Mouse (Mus musculus) left cerebral cortex, adult 2 months (tissue): ENCODE measurements around the gene Tepp. TPM values are rescaled to one million over a fixed set of nuclear protein-coding genes. Genes with fewer than 3 reads are reported as not detected.

Experiments
- DNase-seq, 2 experiments: peaks; one replicate each; pipeline ENCODE4 v3.0.0; 2021 to 2022; ENCODE audit warnings: low spot score in 2 of 2, mixed read lengths in 1 of 2; ENCODE audit errors: extremely low spot score in 1 of 2
- H3K27ac ChIP-seq: fragments of 200-600 bp; 2 replicates; pipeline ENCODE4 v1.8.1; 2022
- H3K4me3 ChIP-seq: fragments of 200-600 bp; 2 replicates; pipeline ENCODE4 v1.8.1; 2022
- CTCF ChIP-seq: fragments of 200-600 bp; IDR thresholded peaks from 2 replicates; pipeline ENCODE4 v1.8.1; 2022; ENCODE audit warnings: antibody characterized with exemption, mild to moderate bottlenecking, moderate library complexity
- intact Hi-C: fragments of 180-260 bp; cut with DNase I; formaldehyde crosslinking; loops from one replicate; pipeline ENCODE4 v1.15.1; 2025
- total RNA-seq, 2 experiments: library from RNA; stranded (reverse); gene quantifications; 2 replicates each; pipeline ENCODE4 v1.2.3; 2021

Tepp gene
- total RNA-seq, 2 experiments from 2014 or later = not detected

DNA sequence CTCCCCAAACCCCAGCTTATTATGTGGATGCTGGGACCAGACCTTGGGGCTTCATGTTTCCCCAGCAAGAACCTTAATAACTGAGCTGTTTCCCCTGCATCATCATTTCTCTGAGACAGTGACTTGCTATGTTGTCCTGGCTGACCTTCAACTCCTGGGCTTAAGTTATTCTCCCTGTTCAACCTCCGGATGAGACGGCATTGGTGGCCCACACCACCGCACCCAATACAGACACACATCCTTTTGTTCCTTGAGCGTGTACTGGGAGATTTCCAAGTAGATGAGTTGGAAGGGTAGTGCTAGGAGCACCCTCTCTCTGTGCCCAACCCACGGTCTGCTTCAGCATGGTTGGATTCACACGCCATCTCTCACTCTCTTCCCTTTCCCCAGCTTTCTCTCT lies 3.5 kb downstream of the Tepp start:
- intact Hi-C loops = no loop called here

GRCm38 (mm10) chr8:95314707-95315106 lies 4.3 kb downstream of the Tepp start:
- DNase-seq = no peak
- no peak; the same call in 1 of the 2 replicates for TF ChIP-seq CTCF
- intact Hi-C loops = no loop called here
- H3K27ac ChIP-seq = no peak overlapping the region
- H3K4me3 ChIP-seq = no peak overlapping the region

More for the DNA sequence above, 3.5 kb downstream of the Tepp start:
- Histone ChIP-seq H3K4me3 (no peak overlapping the region), H3K27ac (no peak overlapping the region)
- no peak for DNase-seq
- TF ChIP-seq CTCF = no peak

DNA sequence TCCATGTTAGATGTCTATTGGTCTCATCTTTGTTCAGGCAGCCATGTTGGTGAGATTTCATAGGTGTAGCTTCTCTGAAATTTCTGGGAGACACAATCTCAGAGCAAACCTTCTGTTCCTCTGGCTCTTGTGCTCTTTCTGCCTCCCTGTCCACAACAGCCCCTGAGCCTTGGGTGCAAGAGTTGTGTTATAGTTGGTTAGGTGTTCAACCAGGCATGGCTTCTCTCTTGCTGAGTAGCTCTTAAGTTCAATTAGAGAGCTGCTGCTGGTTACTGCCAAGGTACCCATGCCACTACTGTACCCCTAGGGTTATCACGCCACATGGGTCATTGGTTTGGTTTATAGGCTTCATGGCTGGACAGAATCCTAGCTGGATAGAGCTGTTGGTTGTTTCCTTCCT lies 5.0 kb downstream of the Tepp start:
- H3K4me3 ChIP-seq = no peak overlapping the region
- DNase-seq = no peak
- intact Hi-C loops = no loop called here

GRCm38 (mm10) chr8:95320224-95321139 lies 10.1 kb downstream of the Tepp start:
- H3K4me3 ChIP-seq = peak overlapping the region; percentile 36
- intact Hi-C loops = loop anchor here (10.0 kb wide), 1 partner anchor 226 kb away; no protein-coding TSS in a partner anchor
- H3K27ac ChIP-seq = no peak overlapping the region
- peak; percentile 34 for TF ChIP-seq CTCF
- DNase-seq = no peak

More for the DNA sequence above, 5.0 kb downstream of the Tepp start:
- TF ChIP-seq CTCF = no peak
- no peak overlapping the region for H3K27ac ChIP-seq

DNA sequence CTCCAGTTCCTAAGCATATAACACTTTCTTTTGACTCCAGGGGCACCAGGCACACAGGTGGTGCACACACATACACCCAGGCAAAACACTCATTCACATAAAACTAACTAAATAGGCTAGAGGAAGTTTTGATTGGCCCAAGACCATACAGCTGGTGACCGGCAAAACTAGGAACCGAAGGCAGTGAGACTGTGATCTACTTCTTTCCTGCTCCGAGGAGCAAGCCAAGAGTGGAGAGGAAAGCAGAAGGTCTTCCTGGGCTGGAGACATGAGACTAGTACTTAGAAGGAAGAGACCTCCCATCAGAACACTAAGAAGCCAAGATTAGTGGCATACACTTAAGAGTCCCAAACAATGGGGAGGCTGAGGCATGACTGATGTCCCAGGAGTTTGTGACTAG lies 12.8 kb downstream of the Tepp start:
- DNase-seq = no peak
- no peak overlapping the region for H3K27ac ChIP-seq
- TF ChIP-seq CTCF = no peak
- H3K4me3 ChIP-seq = no peak overlapping the region
- intact Hi-C loops = loop anchor here (10.0 kb wide), 1 partner anchor 228 kb away; no protein-coding TSS in a partner anchor

GRCm38 (mm10) chr8:95324646-95325045 lies 14.3 kb downstream of the Tepp start:
- H3K27ac ChIP-seq = no peak overlapping the region
- no peak overlapping the region for H3K4me3 ChIP-seq
- intact Hi-C loops = loop anchor here (10.0 kb wide), 1 partner anchor 230 kb away; no protein-coding TSS in a partner anchor
- TF ChIP-seq CTCF = no peak
- no peak for DNase-seq

- DNase-seq = no peak
- intact Hi-C loops = loop anchor here (10.0 kb wide), 1 partner anchor 232 kb away; no protein-coding TSS in a partner anchor
- no peak overlapping the region for H3K4me3 ChIP-seq
- no peak overlapping the region for H3K27ac ChIP-seq
- TF ChIP-seq CTCF = no peak
These were observed 16.5 kb downstream of the Tepp start for GRCm38 (mm10) chr8:95326822-95327221.

GRCm38 (mm10) chr8:95327866-95328465 lies 17.6 kb downstream of the Tepp start:
- intact Hi-C loops = loop anchor here (10.0 kb wide), 1 partner anchor 233 kb away; no protein-coding TSS in a partner anchor
- H3K4me3 ChIP-seq = no peak overlapping the region

GRCm38 (mm10) chr8:95330367-95330766 lies 20.0 kb downstream of the Tepp start:
- H3K4me3 ChIP-seq = peak overlapping the region; percentile 52
- peak overlapping the region; percentile 95; the same call in 1 of the 2 replicates for H3K27ac ChIP-seq
- intact Hi-C loops = no loop called here
- no peak for DNase-seq
- no peak for TF ChIP-seq CTCF

More at GRCm38 (mm10) chr8:95327866-95328465, 17.6 kb downstream of the Tepp start:
- no peak overlapping the region for H3K27ac ChIP-seq
- DNase-seq = no peak
- TF ChIP-seq CTCF = no peak

DNA sequence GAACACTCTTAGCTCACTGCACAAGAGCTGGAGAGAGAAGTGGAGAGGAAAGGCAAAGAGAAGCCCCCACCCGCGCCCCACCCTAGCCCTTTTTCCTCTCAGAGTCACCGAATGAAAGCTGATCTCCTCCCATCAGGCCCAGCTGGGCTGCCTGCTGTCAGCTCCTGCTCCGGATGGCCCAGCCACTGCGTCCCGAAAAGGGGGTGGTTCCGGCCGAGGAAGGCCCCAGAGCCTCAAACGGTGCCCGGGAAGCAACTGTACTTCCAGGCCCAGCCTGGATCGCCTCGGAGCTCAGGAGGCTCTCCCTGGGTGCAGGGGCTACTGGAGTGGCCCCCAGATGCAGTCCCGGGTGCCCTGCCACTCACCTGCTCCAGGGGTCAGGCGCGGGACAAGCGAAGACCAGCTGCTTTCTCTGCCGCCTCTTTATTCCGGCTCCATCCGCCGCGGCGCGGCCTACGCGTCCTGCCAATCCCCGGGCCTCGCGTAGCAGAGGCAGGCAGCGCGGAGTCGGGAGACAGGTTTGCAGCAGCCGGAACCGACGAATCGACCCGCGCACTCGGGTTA lies 20.9 kb downstream of the Tepp start:
- DNase-seq = no peak
- Histone ChIP-seq H3K27ac (peak overlapping the region; percentile 95), H3K4me3 (peak overlapping the region; percentile 52)
- intact Hi-C loops = loop anchor here (1.0 kb wide), 1 partner anchor 76 kb away; no protein-coding TSS in a partner anchor
- TF ChIP-seq CTCF = no peak

- Histone ChIP-seq H3K27ac (peak within 1 kb of the TSS; percentile 95), H3K4me3 (peak within 1 kb of the TSS; percentile 52)
- intact Hi-C loops = loop anchor here (1.0 kb wide), 1 partner anchor 77 kb away; no protein-coding TSS in a partner anchor
- peak; percentile 91 to 94 for DNase-seq
- peak; percentile 73 for TF ChIP-seq CTCF
These were observed 21.5 kb downstream of the Tepp start, which contains the start of the genes Zfp319 and Usb1 for GRCm38 (mm10) chr8:95331720-95332436. Gene Zfp319, minus strand, starts transcription at chr8:95331950. Gene Usb1, plus strand, starts transcription at chr8:95332284.
